Mouse (Mus musculus): ENCODE results near the gene Sla2. TPM values are rescaled to one million over a fixed set of nuclear protein-coding genes. Genes with fewer than 3 reads are reported as not detected.

Gene Sla2
- 9.1 and 17.6 TPM in 2 replicates for polyA plus RNA-seq (2012; ENCODE audit: low replicate concordance)

DNA sequence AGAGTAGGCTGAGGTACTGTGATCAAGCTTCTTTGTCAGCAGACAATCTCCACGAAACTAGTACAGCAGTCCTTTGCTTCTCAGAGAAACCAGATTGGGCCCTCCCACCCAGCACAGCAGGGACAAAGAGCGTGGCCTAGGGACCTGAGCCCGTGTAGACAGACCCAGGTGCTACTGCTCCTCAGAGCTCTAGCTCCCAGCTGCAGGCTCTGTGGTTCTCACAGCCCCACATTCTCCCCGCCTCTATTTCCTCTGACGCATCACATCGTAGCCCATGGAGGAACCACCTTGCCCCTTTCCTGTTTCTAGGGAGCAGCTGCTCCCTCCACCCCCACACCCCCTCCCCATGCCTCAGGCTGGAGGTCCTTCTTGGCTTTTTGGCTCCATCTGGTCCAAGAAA is at the start of gene Sla2:
Sla2 (minus strand) TSS at position 176 of the 400 bp plus-strand sequence.

DNA sequence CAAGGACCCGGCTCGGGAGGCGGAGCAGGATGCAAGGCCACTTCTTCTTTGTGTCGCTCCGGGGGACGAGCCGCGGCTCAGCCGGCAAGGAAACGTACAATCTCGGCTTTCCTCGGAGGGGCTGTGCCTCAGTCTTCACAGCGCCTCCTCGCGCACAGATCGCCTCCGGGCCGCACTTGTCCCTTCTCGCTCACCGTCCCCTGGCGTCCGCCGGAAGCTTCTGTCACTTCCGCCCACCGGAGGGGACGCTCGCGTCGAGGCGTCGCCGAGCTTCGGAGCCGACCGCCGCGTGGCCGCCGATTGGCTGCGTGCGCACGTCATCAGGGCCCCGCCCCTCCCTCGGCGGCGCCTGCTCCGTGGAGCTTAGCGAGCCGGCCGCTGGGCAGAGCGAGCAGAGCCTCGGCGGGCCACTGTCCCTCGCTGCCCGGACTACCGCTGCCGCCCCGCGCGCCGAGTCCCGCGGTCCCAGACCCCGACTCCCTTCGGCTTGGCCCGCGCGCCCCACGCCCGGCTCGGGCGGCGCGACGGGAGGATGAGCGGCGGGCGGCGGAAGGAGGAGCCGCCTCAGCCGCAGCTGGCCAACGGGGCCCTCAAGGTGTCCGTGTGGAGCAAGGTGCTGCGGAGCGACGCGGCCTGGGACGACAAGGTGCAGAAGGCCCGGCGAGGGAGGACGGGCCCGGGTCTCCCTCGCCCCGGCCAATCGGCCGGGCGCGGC is 24.1 kb downstream of the Sla2 start, which contains the start of gene Rab5if:
Rab5if (plus strand) TSS at position 357 of the 715 bp plus-strand sequence.

DNA sequence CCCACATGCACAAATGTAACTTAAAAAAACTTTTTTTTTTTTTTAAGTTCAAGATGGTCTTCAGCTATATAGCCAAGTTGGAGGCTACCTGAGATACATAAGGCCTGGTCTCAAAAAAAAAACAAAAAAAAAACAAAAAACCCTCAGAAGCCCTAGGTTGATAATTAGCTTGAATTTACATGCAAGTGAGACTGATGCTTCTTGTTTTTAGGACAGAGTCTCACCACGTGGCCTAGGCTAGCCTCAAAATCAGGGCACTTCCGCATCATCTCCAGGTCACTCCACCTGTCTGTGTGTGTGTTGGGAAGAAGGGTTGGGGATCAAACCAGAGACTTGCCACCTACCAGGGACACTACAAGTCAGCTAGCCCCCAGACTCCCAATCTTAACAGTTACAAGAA is 29.2 kb downstream of the Sla2 start, which contains the start of gene 4930518I15Rik:
4930518I15Rik (minus strand) TSS at position 112 of the 400 bp plus-strand sequence.

DNA sequence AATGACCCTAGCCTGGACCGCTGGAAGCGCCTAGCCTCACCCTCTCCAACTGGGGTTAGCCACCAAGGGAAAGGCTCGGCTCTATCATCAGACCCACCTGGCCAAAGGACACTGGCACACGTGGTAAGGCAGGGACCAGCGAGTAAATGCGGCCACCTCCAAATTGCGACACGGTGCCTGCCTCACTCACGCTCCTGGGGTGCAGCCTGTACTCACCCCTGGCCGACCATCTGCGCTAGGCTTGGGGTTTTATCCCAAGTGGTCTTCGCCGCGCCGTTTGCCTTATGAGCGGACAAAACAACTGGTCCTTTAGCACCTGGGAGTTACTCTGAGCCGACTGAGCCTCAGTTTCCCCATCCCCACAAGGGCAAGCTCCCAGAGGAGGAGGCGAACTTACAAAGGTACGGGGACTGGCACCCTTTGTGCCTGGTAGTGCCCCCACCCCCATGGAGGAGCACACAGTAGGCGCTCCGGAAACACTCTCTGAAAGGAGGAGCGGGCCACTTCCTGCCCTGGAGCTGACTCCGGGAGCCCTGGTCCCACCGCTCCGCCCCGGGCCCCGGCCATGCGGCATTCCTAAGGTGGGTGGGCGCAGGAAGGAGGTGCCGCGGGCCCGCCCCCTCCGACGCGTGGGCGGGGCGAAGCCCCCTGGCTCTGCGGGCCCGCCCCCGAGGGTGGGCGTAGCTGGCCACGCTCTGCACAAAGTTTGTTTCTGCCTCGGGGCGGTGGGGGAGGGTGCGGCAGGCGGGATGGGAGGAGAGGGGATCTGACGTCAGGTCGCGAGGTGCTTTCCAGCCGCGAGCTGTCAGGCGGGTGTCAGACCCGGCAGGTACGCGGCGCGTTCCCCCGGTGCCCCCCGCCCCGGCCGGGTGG is 47.4 kb downstream of the Sla2 start, which contains the start of gene Tgif2:
Tgif2 (plus strand) TSS at position 689 of the 873 bp plus-strand sequence.

Other genes starting within 250 kb of the Sla2 start
- 7.5 and 9.6 TPM in 2 replicates for gene Myl9, start 111.8 kb downstream of the Sla2 start, polyA plus RNA-seq (2012; ENCODE audit: low replicate concordance)
- 21.4 and 24.7 TPM in 2 replicates for gene Tgif2, start 47.2 kb downstream of the Sla2 start, polyA plus RNA-seq (2012; ENCODE audit: low replicate concordance)
- gene 4930518I15Rik, start 29.2 kb downstream of the Sla2 start, polyA plus RNA-seq (2012; ENCODE audit: low replicate concordance), result 1.2 and 1.7 TPM in 2 replicates
- 34.4 and 42.2 TPM in 2 replicates for gene Rab5if, start 24.1 kb downstream of the Sla2 start, polyA plus RNA-seq (2012; ENCODE audit: low replicate concordance)
- gene Ndrg3, start 104.9 kb upstream of the Sla2 start, polyA plus RNA-seq (2012; ENCODE audit: low replicate concordance), result 3.8 and 7.1 TPM in 2 replicates
- gene Dsn1, start 120.0 kb upstream of the Sla2 start, polyA plus RNA-seq (2012; ENCODE audit: low replicate concordance), result 0.98 and 1.1 TPM in 2 replicates
- 4.9 and 12.2 TPM in 2 replicates for gene Soga1, start 192.1 kb upstream of the Sla2 start, polyA plus RNA-seq (2012; ENCODE audit: low replicate concordance)
- gene Tldc2, start 199.9 kb upstream of the Sla2 start, polyA plus RNA-seq (2012; ENCODE audit: low replicate concordance), result not detected in 2 replicates
- gene Samhd1, start 248.1 kb upstream of the Sla2 start, polyA plus RNA-seq (2012; ENCODE audit: low replicate concordance), result 57.8 and 146 TPM in 2 replicates